Mouse (Mus musculus) limb, embryonic 12.5 days (tissue): Measurements from ENCODE around the gene 4930432K21Rik. TPM values are rescaled to one million over a fixed set of nuclear protein-coding genes. Genes with fewer than 3 reads are reported as not detected.
A peak's percentile ranks its signal among the peaks of the same experiment; 100 is the strongest.

ENCODE experiments used
- ATAC-seq: fragments of 200-750 bp; cut with Nextera tagmentation; 2 replicates; pipeline ENCODE4 v1.8.0; 2017; ENCODE audit warnings: low read depth, moderate TSS enrichment; ENCODE audit not compliant: insufficient number of reproducible peaks, insufficient read depth, low FRiP score, low TSS enrichment
- H3K27ac ChIP-seq: fragments of 300-500 bp; sonication (generic); 2 replicates; pipeline ENCODE4 v1.5.1; 2016; ENCODE audit warnings: mild to moderate bottlenecking, moderate library complexity
- H3K27me3 ChIP-seq: fragments of 300-500 bp; sonication (generic); 2 replicates; pipeline ENCODE4 v1.6.1; 2016; ENCODE audit warnings: mild to moderate bottlenecking, moderate library complexity
- H3K36me3 ChIP-seq: fragments of 300-500 bp; sonication (generic); 2 replicates; pipeline ENCODE4 v1.6.1; 2016; ENCODE audit warnings: mild to moderate bottlenecking, moderate library complexity
- H3K4me1 ChIP-seq: fragments of 300-500 bp; sonication (generic); replicated peaks from 2 replicates; pipeline ENCODE4 v1.6.1; 2016
- H3K4me2 ChIP-seq: fragments of 300-500 bp; sonication (generic); 2 replicates; pipeline ENCODE4 v1.6.1; 2016; ENCODE audit warnings: mild to moderate bottlenecking, moderate library complexity
- H3K4me3 ChIP-seq: fragments of 300-500 bp; sonication (generic); replicated peaks from 2 replicates; pipeline ENCODE4 v1.5.1; 2016; ENCODE audit warnings: mild to moderate bottlenecking
- H3K9ac ChIP-seq: fragments of 300-500 bp; sonication (generic); replicated peaks from 2 replicates; pipeline ENCODE4 v1.6.1; 2016; ENCODE audit warnings: mild to moderate bottlenecking, moderate library complexity
- H3K9me3 ChIP-seq: fragments of 300-500 bp; sonication (generic); 2 replicates; pipeline ENCODE4 v1.6.1; 2016; ENCODE audit warnings: mild to moderate bottlenecking, moderate library complexity
- WGBS: fragments of 180-500 bp; shearing (Covaris S2); methylation state at CpG from one replicate; pipeline ENCODE4 v1.1.7; 2016; 5-methylcytosine and 5-hydroxymethylcytosine counted together
- polyA plus RNA-seq: library from polyadenylated mRNA; unstranded; fragments of >200 nt; fragmentation: Nextera tagmentation; extraction: Ambion mirVana; gene quantifications from 2 replicates; pipeline ENCODE4 v1.2.1, GENCODE M21; 2016

4930432K21Rik gene
- polyA plus RNA-seq = 1.6 TPM in 2 replicates

DNA sequence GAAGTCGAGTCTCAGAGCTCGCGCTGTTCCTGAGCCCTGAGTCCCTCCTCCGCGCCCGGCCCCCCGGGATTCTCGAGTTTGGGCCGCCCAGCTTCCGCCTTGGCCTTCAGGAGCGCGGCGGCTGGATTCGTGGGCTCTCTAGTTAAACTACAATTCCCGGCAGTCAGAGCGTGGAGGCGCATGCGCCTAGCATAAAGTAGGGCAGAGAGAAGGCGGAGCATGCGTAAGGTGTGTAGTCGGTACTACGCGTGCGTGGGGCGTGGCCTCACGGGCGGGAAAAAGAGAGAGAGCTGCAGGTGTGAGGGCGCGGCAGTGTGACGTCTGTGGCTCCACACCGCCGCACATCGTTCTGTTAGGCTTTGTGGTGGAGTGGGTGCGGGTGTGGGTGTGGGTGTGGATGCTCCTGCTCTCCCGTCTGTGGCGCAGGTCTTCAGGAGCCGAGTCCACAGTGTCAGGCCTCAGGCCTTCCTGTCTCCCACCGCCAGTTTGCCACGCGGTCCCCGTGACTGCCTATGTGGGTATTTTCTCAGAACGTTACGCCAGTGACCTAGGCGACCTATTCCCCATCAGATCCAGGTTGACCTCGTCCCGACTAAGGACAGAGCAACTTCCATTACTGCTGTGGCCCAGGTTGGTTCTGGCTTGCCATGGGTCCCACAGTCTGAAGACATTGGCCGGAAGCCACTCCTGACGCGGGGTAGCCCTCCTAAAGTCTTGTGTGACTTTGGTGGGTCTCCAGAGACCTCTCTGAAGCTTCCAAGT lies at the start of gene 4930432K21Rik, which contains the start of gene Cc2d1a:
Gene 4930432K21Rik, plus strand, starts transcription at position 257 of the 762 bp plus-strand sequence.
Gene Cc2d1a, minus strand, starts transcription at position 168 of the 762 bp plus-strand sequence.
- Histone ChIP-seq H3K4me1 (peaks cover 14% of the 10 kb centered on the region; the same call in 1 of the 2 replicates), H3K9me3 (no peaks in the 10 kb centered on the region), H3K36me3 (peaks cover 28% of the 10 kb centered on the region), H3K4me3 (peak within 1 kb of the TSS; percentile 61), H3K27ac (peak within 1 kb of the TSS; percentile 30; the same call in 1 of the 2 replicates), H3K4me2 (peak within 1 kb of the TSS; percentile 72), H3K9ac (peak within 1 kb of the TSS; percentile 68), H3K27me3 (no peaks in the 10 kb centered on the region)
- peak; percentile 86 for ATAC-seq
- WGBS = 17% methylated on average over 49 of the region's 49 CpGs

DNA sequence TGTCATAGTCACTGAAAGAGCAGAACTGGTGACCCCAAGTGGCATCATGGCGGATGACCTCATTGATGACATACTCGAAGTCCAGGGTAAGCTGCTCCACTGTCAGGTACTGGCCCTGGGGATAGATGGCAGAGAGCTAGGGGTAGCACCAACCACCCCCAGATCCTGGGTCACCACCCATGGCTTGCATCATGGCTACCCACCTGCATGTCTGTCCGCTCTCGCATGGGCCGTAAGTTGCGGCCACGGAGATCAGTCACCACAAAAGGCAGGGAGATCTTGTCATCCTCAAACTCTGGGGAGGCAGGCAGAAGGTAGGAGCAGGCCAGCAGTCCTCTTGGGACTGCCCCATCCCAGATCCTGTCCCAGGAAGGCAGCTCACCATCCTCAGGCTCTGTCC lies 49.4 kb upstream of the 4930432K21Rik start:
- peaks cover 94% of the 10 kb centered on the region for H3K36me3 ChIP-seq
- no peak overlapping the region for H3K27ac ChIP-seq
- WGBS = 94% methylated on average over 7 of the region's 7 CpGs

DNA sequence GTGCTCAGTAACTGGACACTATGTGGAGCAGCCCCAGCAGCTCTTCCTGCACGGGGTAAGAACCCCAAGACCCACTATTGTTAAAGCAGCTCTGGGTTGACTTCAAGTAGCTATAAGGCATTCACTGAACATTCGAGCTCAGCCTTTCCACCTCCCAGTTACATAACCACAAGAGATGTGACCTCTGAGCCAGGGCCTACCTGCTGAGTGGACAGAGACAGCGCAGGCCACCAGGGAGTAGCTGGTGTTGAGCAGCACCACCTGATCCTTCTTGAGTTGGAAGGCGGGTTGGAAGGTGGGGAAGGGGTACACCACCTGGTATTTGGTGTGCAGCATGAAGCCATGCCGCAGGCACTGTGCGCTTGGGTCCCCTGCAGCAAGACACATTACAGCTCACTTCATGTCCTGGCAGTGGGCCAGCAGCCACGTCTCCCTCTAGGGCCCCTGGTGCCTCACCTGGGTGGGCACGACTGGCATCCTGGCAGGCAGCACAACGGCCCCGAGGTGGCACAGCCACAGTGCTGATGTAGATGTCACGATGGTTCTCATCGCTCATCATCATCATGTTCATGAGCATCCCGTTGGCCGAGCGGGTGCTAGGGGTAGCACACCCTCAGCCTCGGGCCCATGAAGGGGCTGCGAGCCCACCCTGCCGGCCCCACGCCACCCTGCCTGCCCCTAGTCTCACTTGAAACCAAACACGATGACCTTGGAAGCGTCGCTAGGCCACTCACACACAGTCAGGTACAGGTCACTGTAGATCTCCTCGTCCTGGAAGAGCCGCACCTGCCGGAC lies 46.2 kb upstream of the 4930432K21Rik start:
- no peaks in the 10 kb centered on the region for H3K9me3 ChIP-seq
- no peak for ATAC-seq
- no peaks in the 10 kb centered on the region for H3K27me3 ChIP-seq
- H3K4me2 ChIP-seq = no peak overlapping the region
- 93% methylated on average over 25 of the region's 25 CpGs for WGBS
- H3K4me1 ChIP-seq = peaks cover 23% of the 10 kb centered on the region
- no peak overlapping the region for H3K9ac ChIP-seq
- H3K4me3 ChIP-seq = no peak overlapping the region
- peaks cover 61% of the 10 kb centered on the region for H3K36me3 ChIP-seq
- H3K27ac ChIP-seq = no peak overlapping the region

More for the DNA sequence above, 49.4 kb upstream of the 4930432K21Rik start:
- Histone ChIP-seq H3K4me3 (no peak overlapping the region), H3K27me3 (no peaks in the 10 kb centered on the region), H3K9me3 (no peaks in the 10 kb centered on the region), H3K4me1 (peaks cover 11% of the 10 kb centered on the region), H3K9ac (no peak overlapping the region), H3K4me2 (no peak overlapping the region)
- no peak for ATAC-seq

DNA sequence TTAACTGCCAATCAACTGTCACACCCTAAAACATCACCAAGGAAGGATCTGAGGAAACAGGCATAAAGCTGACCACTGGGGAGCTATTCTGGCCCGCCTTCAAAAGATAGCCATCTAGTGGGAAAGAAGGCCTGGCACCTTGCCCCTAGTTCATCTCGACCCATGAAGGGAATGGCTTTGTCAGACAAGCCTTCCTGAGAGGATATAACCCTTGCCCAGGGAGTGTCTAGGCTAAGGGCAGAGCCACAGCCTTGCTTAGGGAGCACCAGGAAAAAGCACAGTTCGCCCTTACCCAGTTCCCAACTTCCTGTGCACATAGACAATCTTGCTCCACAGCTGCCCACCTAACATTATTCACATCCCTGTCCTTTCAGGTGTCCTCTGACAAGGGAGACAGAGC lies 44.2 kb upstream of the 4930432K21Rik start:
- Histone ChIP-seq H3K4me1 (peaks cover 23% of the 10 kb centered on the region), H3K36me3 (peaks cover 42% of the 10 kb centered on the region), H3K9ac (peak overlapping the region; percentile 87), H3K27me3 (no peaks in the 10 kb centered on the region), H3K4me2 (peak overlapping the region; percentile 78), H3K9me3 (peaks cover 4% of the 10 kb centered on the region; the same call in 1 of the 2 replicates), H3K4me3 (peak overlapping the region; percentile 65), H3K27ac (peak overlapping the region; percentile 92; the same call in 1 of the 2 replicates)
- no peak for ATAC-seq
- WGBS = 63% methylated on average over 3 of the region's 3 CpGs

DNA sequence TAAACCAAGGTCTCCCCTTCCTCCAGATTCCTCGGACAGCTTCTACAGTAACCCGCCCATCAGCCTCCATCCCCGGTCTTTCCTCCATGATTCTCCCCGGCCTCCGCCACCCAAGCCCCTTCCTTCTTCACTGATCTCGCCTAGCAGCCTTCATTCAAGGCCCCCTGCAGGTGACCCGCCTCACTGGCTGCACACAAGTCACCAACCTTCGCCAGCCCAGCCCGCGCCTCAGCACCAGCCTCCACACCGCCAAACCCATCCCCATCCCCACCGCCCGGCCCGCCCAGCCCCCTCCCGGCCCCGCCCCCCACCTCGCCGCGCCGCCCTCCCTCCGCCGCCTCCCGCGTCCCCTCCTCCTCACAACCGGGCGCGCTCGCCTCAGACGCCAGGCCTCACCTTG lies 43.6 kb upstream of the 4930432K21Rik start:
- H3K4me1 ChIP-seq = peaks cover 23% of the 10 kb centered on the region
- WGBS = 2% methylated on average over 22 of the region's 29 CpGs
- no peaks in the 10 kb centered on the region for H3K27me3 ChIP-seq
- peaks cover 37% of the 10 kb centered on the region for H3K36me3 ChIP-seq
- peak overlapping the region; percentile 87 for H3K9ac ChIP-seq
- peaks cover 4% of the 10 kb centered on the region; the same call in 1 of the 2 replicates for H3K9me3 ChIP-seq
- peak; percentile 80 for ATAC-seq
- peak overlapping the region; percentile 92 for H3K27ac ChIP-seq
- H3K4me3 ChIP-seq = peak overlapping the region; percentile 65
- peak overlapping the region; percentile 78 for H3K4me2 ChIP-seq

DNA sequence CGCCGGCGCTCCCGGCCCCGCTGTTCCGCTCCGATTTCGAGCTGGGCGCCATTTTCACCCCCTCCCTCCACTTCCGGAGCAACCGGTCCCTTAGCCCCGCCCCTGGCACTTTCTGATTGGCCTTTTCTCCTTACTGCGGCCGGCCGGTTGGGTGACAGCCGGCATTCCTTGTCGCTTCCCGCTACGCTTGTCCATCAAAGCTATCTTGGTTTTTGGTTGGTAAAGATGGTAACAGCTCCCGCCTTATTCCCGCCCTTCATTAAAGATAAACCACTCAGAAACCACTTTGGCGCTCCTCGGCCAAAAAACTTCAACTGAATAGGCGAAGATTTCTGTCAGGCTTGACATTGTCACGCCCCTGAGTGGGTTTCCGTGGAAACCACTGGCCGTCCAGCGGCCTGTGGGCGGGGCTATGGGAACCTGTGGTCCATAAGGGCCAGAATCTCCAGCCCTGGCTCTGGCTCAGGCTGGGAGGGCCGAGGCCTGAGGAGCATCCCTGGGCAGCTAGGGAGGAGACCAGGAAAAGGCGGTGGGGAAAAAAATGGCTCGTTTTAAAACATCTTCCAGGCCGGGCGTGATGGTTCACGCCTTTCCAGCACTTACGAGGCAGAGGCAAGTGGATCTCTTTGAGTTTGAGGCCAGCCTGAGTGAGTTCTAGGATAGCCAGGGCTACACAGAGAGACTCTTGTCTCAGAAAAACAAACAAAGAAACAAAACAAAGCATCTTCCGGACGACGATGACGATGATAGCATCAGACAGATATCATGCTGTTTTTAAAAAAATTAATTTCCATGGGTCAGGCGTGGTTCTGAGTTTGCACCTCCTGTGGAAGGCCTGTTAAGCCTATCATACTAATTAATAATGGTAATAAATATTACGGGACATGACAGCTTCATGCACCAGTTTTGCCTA lies 42.9 kb upstream of the 4930432K21Rik start, which contains the start of gene Dcaf15:
Gene Dcaf15, minus strand, starts transcription at position 72 of the 913 bp plus-strand sequence.
- peak; percentile 96 for ATAC-seq
- 8% methylated on average over 42 of the region's 42 CpGs for WGBS
- peaks cover 23% of the 10 kb centered on the region for H3K4me1 ChIP-seq

DNA sequence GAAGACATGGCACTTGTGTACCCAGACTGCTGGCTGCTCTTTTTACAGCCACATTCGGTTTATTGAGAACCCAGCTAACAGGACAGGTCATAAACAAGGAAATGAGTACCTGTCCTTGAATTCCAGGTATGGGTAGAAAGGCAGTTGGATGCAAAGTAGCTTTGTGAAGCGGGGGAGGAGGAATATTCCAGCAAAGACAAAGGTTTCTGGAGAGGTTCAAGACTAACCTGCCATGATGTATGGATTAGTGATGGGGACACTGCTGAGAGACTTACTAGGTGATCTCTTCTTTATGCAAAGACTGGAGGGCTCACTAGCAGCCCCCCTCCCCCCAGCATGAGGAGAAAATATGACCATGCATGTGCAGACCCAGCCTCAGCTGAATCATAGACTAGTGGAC lies 42.1 kb upstream of the 4930432K21Rik start:
- Histone ChIP-seq H3K4me1 (peaks cover 23% of the 10 kb centered on the region), H3K9ac (no peak overlapping the region), H3K36me3 (peaks cover 25% of the 10 kb centered on the region), H3K4me3 (no peak overlapping the region), H3K27ac (peak overlapping the region; percentile 35; the same call in 1 of the 2 replicates), H3K4me2 (no peak overlapping the region), H3K9me3 (peaks cover 4% of the 10 kb centered on the region; the same call in 1 of the 2 replicates), H3K27me3 (no peaks in the 10 kb centered on the region)
- WGBS = 69% methylated on average over 2 of the region's 2 CpGs
- no peak for ATAC-seq

More for the DNA sequence above, 42.9 kb upstream of the 4930432K21Rik start, which contains the start of gene Dcaf15:
- H3K4me2 ChIP-seq = peak within 1 kb of the TSS; percentile 78
- peak within 1 kb of the TSS; percentile 92 for H3K27ac ChIP-seq
- peak within 1 kb of the TSS; percentile 65 for H3K4me3 ChIP-seq
- no peaks in the 10 kb centered on the region for H3K27me3 ChIP-seq
- H3K9ac ChIP-seq = peak within 1 kb of the TSS; percentile 87
- H3K9me3 ChIP-seq = peaks cover 4% of the 10 kb centered on the region; the same call in 1 of the 2 replicates
- H3K36me3 ChIP-seq = peaks cover 30% of the 10 kb centered on the region

DNA sequence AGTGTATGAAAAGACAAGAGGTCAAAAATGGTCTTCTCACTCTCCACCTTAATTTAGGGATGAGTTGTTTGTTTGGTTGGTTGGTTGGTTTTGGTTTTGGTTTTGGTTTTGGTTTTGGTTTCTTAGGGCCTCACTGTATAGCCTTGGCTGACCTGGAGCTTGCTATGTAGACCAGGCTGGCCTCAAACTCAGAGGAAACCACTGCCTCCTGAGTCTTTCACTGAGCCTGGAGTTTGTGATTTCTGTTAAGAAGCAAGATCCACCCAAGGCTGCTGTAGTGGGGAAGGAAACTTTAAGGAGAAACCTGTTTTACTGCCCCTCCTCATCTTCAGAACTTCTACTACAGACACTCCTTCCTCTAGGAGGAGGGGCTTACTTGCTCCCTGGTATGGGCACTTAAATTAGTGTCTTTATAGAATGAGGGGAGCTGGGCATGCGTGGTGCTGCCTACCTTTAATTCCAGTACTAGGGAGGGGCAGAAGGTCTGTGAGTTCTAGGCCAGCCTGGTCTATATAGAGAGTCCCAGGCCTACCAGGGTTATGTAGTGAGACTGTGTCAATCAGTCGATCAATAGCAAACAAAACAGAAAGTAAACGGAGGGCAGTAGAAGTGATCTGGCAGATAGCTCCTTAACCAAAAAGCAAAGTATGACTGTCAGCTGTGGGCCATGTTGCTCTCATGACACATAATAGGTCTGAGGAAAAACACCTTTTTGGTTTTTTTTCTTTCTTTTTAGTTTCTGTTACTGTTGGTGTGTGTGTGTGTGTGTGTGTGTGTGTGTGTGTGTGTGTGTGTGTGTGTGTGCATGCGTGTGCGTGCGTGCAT lies 41.4 kb upstream of the 4930432K21Rik start:
- H3K27ac ChIP-seq = no peak overlapping the region
- H3K9me3 ChIP-seq = peaks cover 4% of the 10 kb centered on the region; the same call in 1 of the 2 replicates
- H3K4me2 ChIP-seq = no peak overlapping the region
- no peak overlapping the region for H3K4me3 ChIP-seq
- H3K4me1 ChIP-seq = peaks cover 23% of the 10 kb centered on the region
- no peak overlapping the region for H3K9ac ChIP-seq
- H3K27me3 ChIP-seq = no peaks in the 10 kb centered on the region
- ATAC-seq = no peak
- peaks cover 18% of the 10 kb centered on the region for H3K36me3 ChIP-seq
- WGBS = 94% methylated on average over 6 of the region's 6 CpGs

DNA sequence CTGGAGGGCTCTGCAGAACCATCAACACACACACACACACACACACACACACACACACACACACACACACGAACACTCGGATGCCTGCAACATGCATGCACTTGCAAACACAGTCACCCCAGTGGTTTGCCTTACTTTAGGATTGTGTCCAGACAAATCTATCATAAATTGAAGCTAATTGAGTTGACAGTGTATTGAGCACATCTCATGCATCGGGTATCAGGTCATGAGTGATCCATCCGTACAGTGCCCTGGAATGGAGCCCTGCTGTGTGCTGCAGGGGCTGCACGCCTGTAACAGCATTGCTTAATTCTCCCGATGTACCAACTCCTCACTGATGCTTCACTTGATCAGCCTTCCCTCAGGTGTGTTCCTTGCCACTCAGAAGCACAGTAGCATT lies 32.2 kb upstream of the 4930432K21Rik start:
- no peak overlapping the region for H3K27ac ChIP-seq
- no peak overlapping the region for H3K4me2 ChIP-seq
- 81% methylated on average over 6 of the region's 6 CpGs for WGBS
- 0 out of 2 replicates have a peak, but pooled peaks cover 3% of the 10 kb centered on the region for H3K9me3 ChIP-seq
- H3K4me3 ChIP-seq = no peak overlapping the region
- H3K27me3 ChIP-seq = no peaks in the 10 kb centered on the region
- no peaks in the 10 kb centered on the region for H3K4me1 ChIP-seq
- H3K9ac ChIP-seq = no peak overlapping the region
- H3K36me3 ChIP-seq = no peaks in the 10 kb centered on the region
- no peak for ATAC-seq
